Mouse (Mus musculus) cerebellum, adult 18-20 months (tissue): Measurements from ENCODE around the gene C1ra.
"Not testable (repeated sequence)": the region's sequence is repeated elsewhere in the genome, so short reads cannot be mapped to it uniquely, and the experiment has no call there.

ENCODE experiments used
- DNase-seq, 2 experiments: peaks; one replicate each; pipeline ENCODE4 v3.0.0; 2021

C1ra gene

DNA sequence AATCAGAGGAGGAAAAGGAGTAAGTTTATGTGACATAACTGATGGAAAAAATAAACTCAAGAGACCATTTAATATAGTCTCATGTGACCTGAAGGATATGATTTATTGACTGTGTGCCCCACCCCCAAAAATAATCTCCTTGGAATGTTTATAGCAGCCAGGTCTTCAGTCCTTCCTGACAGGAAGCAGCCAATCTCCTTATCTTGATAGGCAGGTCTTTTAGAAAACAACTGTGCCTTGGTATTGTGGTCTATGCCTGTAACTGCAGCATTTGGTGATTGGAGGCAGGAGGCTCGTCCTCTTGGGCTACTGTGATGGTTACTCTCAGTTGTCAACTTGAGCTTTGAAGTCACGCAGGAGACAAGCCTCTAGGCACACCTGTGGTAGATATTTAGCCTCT lies 24.7 kb upstream of the C1ra start:
- DNase-seq, result no peak

- no peak for DNase-seq
These were observed 23.3 kb upstream of the C1ra start for GRCm38 (mm10) chr6:124488952-124489351.

GRCm38 (mm10) chr6:124491427-124491826 lies 20.8 kb upstream of the C1ra start:
- no peak for DNase-seq

GRCm38 (mm10) chr6:124492842-124493561 lies 19.2 kb upstream of the C1ra start, which contains the start of gene C1rl:
Gene C1rl, plus strand, starts transcription at chr6:124493113.
- peak; percentile 75 to 80 for DNase-seq

- DNase-seq, result no peak
These were observed 18.3 kb upstream of the C1ra start for GRCm38 (mm10) chr6:124493886-124494285.

GRCm38 (mm10) chr6:124496054-124496453 lies 16.2 kb upstream of the C1ra start:
- DNase-seq, result no peak

- DNase-seq, result no peak
These were observed 12.2 kb upstream of the C1ra start for GRCm38 (mm10) chr6:124499914-124500566.

DNA sequence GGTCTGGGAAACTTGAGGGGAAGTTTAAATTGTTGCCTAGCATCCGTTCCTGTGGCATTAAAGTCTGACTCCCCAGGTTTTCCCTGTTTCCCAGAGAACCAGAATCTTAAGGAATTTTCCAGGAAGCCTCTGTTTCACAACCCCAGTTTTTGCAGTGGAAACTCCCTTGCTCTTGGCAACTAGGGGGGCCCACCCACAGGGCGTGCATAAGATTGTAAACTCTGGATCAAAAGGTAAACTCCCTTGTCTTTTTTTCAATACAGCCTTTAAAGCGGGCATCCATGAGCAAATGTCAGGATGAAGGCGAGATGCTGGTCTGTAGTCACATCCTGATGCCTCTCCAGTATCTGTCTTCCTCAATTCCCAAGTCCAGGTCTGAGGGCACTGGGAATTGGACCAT lies 10.7 kb upstream of the C1ra start:
- no peak for DNase-seq

DNA sequence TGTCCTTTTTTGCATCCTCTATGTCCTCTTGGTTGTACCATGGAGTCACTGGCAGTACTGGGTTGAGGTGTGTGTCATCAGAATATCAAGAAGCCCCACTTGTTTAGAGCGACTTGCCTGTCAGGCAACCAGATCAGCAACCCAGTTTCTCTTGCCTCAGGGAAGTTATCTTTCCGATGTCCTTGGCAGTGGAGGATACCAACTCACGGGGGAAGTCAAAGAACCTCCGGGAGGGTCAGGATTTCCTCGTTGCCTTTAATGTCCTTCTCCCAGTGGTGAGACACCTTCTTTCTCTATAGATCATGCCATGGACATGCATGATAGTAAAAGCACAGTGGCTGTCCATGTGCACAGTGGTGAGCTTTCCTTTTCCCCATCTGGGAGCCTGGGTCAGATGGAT lies 10.2 kb upstream of the C1ra start:
- no peak for DNase-seq

- DNase-seq, result no peak
These were observed 7.2 kb upstream of the C1ra start for GRCm38 (mm10) chr6:124505028-124505427.

- DNase-seq, result peak; percentile 50 to 51
These were observed 5.2 kb upstream of the C1ra start for GRCm38 (mm10) chr6:124506991-124507390.

GRCm38 (mm10) chr6:124508292-124508691 lies 3.9 kb upstream of the C1ra start:
- DNase-seq, result peak; percentile 75 to 78

GRCm38 (mm10) chr6:124509192-124509591 lies 3.0 kb upstream of the C1ra start:
- DNase-seq, result not testable (repeated sequence)

DNA sequence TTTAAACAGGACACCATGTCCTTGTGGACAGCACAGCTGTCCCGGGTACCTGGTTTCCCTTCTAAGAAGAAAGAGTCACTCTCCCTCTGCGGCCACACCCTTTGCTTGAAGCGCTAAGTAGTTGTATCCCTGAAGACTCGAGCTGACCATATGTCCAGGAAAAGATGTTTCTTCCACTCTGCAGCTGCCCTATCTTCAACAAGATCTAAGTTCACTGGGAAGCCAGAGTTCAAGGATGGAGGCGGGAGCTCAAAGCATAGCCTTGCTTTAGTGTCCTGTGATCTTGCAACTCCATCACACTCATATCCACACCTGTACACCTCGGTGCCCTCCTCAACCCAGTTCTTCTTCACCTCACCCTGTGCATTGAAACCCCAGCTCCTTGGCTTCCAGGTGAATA lies 269 bp upstream of the C1ra start:
- DNase-seq, result no peak

- DNase-seq, result not testable (repeated sequence)
These were observed 5.5 kb downstream of the C1ra start for GRCm38 (mm10) chr6:124517733-124518132.

GRCm38 (mm10) chr6:124522082-124522481 lies 9.9 kb downstream of the C1ra start:
- not testable (repeated sequence) for DNase-seq

GRCm38 (mm10) chr6:124527881-124528280 lies 15.7 kb downstream of the C1ra start:
- no peak for DNase-seq

- DNase-seq, result no peak
These were observed 18.9 kb downstream of the C1ra start for GRCm38 (mm10) chr6:124531077-124531476.

GRCm38 (mm10) chr6:124536125-124536829 lies 24.1 kb downstream of the C1ra start:
- DNase-seq, result not testable (repeated sequence)

- not testable (repeated sequence) for DNase-seq
These were observed 29.0 kb downstream of the C1ra start for GRCm38 (mm10) chr6:124541176-124541575.

DNA sequence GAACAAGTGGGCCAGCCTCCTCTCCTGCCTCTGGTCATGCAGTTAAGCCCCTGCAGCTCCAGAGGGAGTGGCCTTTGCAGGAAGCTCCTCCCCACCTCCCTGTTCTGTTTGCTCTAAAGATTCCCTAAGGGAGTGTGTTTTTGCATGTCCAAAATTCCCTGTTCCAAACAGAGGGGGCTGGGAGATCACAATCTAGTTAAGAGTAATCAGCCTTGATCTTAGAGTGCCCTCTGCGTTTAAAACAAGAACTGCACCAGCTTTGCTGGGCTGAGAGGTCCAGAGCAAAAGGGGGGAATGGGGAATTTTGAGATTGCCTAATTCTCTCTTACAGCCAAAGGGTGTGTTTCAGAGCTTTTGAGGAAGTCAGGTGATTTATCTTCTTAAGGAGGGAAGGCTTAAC lies 30.1 kb downstream of the C1ra start, which contains the start of gene C1s1:
C1s1 (minus strand) TSS at position 76 of the 400 bp plus-strand sequence.
- peak; percentile 51 to 58 for DNase-seq

GRCm38 (mm10) chr6:124544466-124544865 lies 32.3 kb downstream of the C1ra start:
- peak in 1 of 2 experiments; percentile 13 for DNase-seq

DNA sequence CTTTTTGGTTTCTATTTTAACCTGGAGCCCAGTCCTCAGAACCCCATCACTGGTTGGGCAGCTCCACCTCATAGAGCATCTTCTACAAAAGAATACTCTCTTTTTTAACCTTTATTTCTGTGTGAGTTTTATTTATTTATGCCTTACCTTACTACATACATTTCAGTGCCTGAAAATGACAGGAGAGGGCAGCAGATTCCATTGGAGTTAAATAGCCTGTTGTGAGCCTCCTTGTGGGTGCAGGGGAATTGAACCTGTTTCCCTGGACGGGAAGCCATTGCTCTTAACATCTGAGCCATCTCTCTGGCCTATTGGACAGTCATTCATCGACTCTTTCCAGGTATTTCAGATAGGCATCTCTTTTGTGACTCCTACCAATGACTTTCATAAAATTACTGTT lies 33.2 kb downstream of the C1ra start:
- no peak for DNase-seq

DNA sequence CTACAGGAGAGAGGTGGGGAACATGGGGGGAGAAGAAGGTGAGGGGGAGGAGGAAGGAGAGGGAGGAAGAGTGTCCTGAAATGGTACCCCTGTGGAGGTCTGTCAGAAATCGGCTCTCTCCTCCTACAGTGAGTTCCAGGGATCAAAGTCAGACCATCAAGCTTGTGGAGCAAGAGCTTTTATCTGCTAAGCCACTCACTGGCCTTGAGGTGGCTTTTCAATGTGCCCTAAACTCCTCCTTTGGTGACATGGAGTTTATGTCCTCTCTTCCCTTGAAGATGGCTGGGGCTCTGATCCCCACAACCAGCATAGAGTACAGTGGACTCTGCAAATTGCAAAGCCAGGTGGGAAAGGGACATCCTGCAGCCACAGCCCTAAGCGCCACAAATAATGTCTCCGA lies 35.8 kb downstream of the C1ra start:
- not testable (repeated sequence) for DNase-seq
